Mouse (Mus musculus): ENCODE results near the gene Rfx3.

DNA sequence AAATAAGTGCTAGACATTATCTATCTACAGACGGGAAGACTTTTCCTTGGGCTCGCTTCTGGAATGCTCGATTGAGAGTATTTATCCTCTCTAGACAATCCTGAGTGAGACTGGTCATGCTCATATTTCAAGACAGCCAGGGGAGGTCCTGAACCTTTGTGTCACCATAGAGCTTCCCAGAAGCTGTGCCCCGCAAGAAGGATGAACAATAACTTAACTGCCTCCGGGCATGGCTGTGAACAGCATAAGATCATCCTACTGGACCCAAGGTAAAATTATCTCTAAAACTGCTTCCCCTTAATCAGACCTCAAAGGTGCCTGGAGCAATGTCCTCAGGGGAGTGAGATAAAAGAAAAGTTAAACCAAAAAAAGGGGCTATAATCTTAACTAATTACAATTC lies 40.6 kb upstream of the Rfx3 start:
- TF ChIP-seq POLR2A (IDR thresholded peaks at IDR 0.05; ENCODE audit: low read depth, low read length) (no peak), CTCF (IDR thresholded peaks at IDR 0.05; ENCODE audit: extremely low read depth, insufficient read depth, insufficient read length, insufficient replicate concordance) (no peak)

Data from spleen, adult 2 months (tissue).